Mouse (Mus musculus): Measurements from ENCODE around the gene Ndufa12. TPM values are rescaled to one million over a fixed set of nuclear protein-coding genes. Genes with fewer than 3 reads are reported as not detected.

The Ndufa12 gene
- polyA plus RNA-seq, 1 experiment from 2014 or later: 441 TPM

- Histone ChIP-seq H3K36me3 (replicated peaks; ENCODE audit: control insufficient read depth, insufficient read depth) (peaks cover 31% of the 10 kb centered on the region), H3K27me3 (ENCODE audit: control insufficient read depth, insufficient read depth, low read length) (no peaks in the 10 kb centered on the region), H3K4me1 (replicated peaks; ENCODE audit: control insufficient read depth, insufficient read depth, low read length) (0 out of 2 replicates have a peak, but pooled peaks cover 5% of the 10 kb centered on the region), H3K9me3 (ENCODE audit: control insufficient read depth, low read length) (no peaks in the 10 kb centered on the region), H3K4me3 (replicated peaks; ENCODE audit: low read length) (no peak overlapping the region), H3K4me2 (replicated peaks) (no peak overlapping the region), H3K9ac (no peak overlapping the region), H3K27ac (peak overlapping the region; percentile 53; the same call in 1 of the 2 replicates)
- DNase-seq (ENCODE audit: low spot score) (no peak), ATAC-seq (ENCODE audit: low FRiP score) (no peak)
- 61% methylated on average over 2 of the region's 2 CpGs for WGBS
Observed at GRCm38 (mm10) chr10:94211725-94212124, 13.2 kb downstream of the Ndufa12 start.

DNA sequence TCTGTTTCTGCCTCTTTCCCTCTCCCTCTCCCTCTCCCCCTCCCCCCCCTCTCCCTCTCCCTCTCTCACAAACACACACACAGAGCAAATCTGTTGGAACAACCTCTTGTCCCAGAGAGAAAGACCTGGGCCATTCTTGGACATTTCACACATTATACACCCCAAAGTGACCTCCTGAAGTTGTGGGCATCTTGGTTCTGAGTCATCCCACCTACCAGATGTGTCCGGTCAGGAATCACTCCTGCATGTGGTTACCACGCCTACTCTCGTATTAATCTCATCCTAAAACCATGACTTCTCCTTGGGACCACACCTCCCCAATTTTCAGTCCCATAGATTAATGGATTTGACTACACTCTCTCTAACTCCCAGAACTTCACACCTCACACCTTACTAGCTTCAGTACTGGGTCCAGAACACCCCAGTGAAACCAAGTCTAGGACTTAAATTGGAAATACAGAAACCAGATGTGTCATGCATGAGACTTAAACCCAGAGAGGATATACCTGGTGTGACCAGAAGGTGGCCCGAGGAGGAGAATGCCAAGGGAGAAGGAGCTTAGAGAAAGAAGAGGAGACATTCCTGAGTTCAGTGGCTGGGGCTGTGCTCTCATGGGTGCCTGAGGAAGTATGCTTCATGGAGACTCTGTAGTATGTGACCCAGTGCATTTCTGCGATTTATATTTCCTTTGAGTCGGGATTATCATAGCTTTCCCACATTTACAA is 26.7 kb downstream of the Ndufa12 start:
- Histone ChIP-seq H3K4me2 (replicated peaks) (no peak overlapping the region), H3K4me3 (replicated peaks; ENCODE audit: low read length) (no peak overlapping the region), H3K27ac (no peak overlapping the region), H3K27me3 (ENCODE audit: control insufficient read depth, insufficient read depth, low read length) (no peaks in the 10 kb centered on the region), H3K9me3 (ENCODE audit: control insufficient read depth, low read length) (no peaks in the 10 kb centered on the region), H3K36me3 (replicated peaks; ENCODE audit: control insufficient read depth, insufficient read depth) (peaks cover 13% of the 10 kb centered on the region), H3K9ac (no peak overlapping the region), H3K4me1 (replicated peaks; ENCODE audit: control insufficient read depth, insufficient read depth, low read length) (no peaks in the 10 kb centered on the region)
- no peak for DNase-seq (ENCODE audit: low spot score)
- WGBS: 86% methylated on average over 6 of the region's 6 CpGs
- no peak for ATAC-seq (ENCODE audit: low FRiP score)

DNA sequence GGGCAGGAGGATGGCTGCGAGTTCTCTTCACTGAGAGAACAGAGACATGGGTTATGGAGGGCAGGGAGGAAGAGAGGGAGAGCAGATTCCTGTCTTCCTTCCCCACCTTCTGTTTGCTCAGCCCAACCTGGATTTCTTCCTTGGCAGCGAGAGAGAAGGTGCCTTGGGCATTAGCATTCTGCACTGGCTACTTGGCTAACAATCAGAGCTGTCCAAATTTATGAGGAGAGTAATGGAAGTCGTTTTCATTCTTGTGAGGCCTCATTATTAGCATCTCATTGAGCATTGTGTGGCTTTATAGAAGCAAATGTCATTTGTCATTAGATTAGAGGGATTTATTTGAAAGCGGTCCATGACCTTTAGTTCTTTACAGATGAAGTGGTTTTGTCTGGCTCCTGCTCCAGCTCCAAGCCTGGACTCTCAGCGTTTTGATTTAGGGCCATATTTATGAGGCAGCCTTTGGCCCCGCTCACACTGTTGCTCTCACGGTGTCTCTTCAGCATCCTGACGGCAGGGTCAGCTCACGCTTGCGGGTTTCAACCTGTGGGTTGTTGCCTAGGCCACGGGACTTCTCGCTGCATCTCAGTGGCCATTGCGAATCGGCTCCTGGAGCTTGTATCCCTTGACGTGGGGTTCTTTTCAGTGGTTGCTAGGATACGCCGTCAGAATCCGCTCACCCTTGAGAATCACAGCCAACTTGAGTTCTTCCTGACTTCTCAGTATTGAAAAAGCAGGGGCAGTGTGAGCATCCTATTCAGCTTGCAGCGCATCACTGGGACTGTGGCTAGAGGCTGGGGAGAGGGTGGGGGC is 31.9 kb downstream of the Ndufa12 start:
- no peaks in the 10 kb centered on the region for H3K27me3 ChIP-seq (ENCODE audit: control insufficient read depth, insufficient read depth, low read length)
- no peak overlapping the region for H3K9ac ChIP-seq
- H3K9me3 ChIP-seq (ENCODE audit: control insufficient read depth, low read length): no peaks in the 10 kb centered on the region
- H3K36me3 ChIP-seq (replicated peaks; ENCODE audit: control insufficient read depth, insufficient read depth): no peaks in the 10 kb centered on the region
- H3K4me1 ChIP-seq (replicated peaks; ENCODE audit: control insufficient read depth, insufficient read depth, low read length): peaks cover 16% of the 10 kb centered on the region
- DNase-seq (ENCODE audit: low spot score): peak; percentile 80
- ATAC-seq (ENCODE audit: low FRiP score): peak; percentile 89
- peak overlapping the region; percentile 68 for H3K27ac ChIP-seq
- WGBS: 11% methylated on average over 19 of the region's 19 CpGs
- H3K4me2 ChIP-seq (replicated peaks): peak overlapping the region; percentile 30
- H3K4me3 ChIP-seq (replicated peaks; ENCODE audit: low read length): no peak overlapping the region

DNA sequence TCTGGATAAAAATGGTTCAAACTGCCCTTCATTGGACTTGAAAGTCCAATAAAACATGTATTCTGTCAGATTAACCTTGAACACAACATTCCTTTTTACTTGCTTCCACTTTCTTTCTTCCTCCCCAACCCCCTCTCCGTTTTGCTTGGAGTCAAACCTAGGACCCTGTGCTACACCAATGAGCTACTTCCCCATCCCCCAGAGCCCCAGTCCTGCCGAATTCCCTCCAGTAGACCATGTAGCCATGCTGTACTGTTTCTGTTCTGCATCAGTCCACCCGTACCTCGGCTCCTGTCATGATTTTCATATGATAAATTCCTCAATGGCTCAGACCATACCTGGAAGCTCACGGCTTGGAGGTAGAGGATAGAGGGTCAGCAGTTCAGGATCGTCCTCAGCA is 32.5 kb downstream of the Ndufa12 start:
- ATAC-seq (ENCODE audit: low FRiP score) (peak; percentile 69; the same call in 1 of the 2 replicates), DNase-seq (ENCODE audit: low spot score) (no peak)
- Histone ChIP-seq H3K4me2 (replicated peaks) (peak overlapping the region; percentile 30), H3K36me3 (replicated peaks; ENCODE audit: control insufficient read depth, insufficient read depth) (no peaks in the 10 kb centered on the region), H3K27ac (peak overlapping the region; percentile 68), H3K4me3 (replicated peaks; ENCODE audit: low read length) (no peak overlapping the region), H3K9me3 (ENCODE audit: control insufficient read depth, low read length) (no peaks in the 10 kb centered on the region), H3K4me1 (replicated peaks; ENCODE audit: control insufficient read depth, insufficient read depth, low read length) (peaks cover 16% of the 10 kb centered on the region), H3K27me3 (ENCODE audit: control insufficient read depth, insufficient read depth, low read length) (no peaks in the 10 kb centered on the region), H3K9ac (no peak overlapping the region)
- WGBS: 37% methylated on average over 6 of the region's 6 CpGs

GRCm38 (mm10) chr10:94235200-94235599 is 36.7 kb downstream of the Ndufa12 start:
- peak overlapping the region; percentile 47; the same call in 1 of the 2 replicates for H3K27ac ChIP-seq
- H3K9ac ChIP-seq: no peak overlapping the region
- H3K27me3 ChIP-seq (ENCODE audit: control insufficient read depth, insufficient read depth, low read length): no peaks in the 10 kb centered on the region
- H3K4me3 ChIP-seq (replicated peaks; ENCODE audit: low read length): no peak overlapping the region
- H3K9me3 ChIP-seq (ENCODE audit: control insufficient read depth, low read length): no peaks in the 10 kb centered on the region
- WGBS: 61% methylated on average over 4 of the region's 4 CpGs
- H3K4me2 ChIP-seq (replicated peaks): no peak overlapping the region
- H3K36me3 ChIP-seq (replicated peaks; ENCODE audit: control insufficient read depth, insufficient read depth): no peaks in the 10 kb centered on the region
- DNase-seq (ENCODE audit: low spot score): no peak
- ATAC-seq (ENCODE audit: low FRiP score): no peak
- peaks cover 16% of the 10 kb centered on the region for H3K4me1 ChIP-seq (replicated peaks; ENCODE audit: control insufficient read depth, insufficient read depth, low read length)

DNA sequence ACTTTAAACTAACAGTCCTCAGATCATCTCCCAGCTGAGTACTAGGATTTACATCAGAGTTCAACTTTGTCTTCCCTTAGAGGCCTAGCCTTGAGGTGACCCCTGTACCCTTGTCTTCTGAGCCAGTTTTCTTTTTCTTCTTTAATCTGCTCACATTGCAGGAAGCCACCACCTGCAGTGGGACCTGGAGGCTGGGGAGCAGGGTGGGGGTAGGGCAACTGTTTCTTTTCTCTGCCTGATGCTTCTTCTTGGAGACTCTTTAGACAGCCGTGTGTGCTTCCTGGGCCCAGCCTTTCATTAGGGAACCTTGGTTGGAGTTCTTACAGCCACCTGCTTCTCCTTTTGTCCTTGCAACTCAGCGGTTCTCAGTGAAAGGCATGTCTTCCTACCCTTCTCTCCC is 42.8 kb downstream of the Ndufa12 start:
- WGBS: 42% methylated on average over 2 of the region's 2 CpGs
- Histone ChIP-seq H3K9me3 (ENCODE audit: control insufficient read depth, low read length) (no peaks in the 10 kb centered on the region), H3K27ac (no peak overlapping the region), H3K4me3 (replicated peaks; ENCODE audit: low read length) (no peak overlapping the region), H3K27me3 (ENCODE audit: control insufficient read depth, insufficient read depth, low read length) (no peaks in the 10 kb centered on the region), H3K4me2 (replicated peaks) (no peak overlapping the region), H3K4me1 (replicated peaks; ENCODE audit: control insufficient read depth, insufficient read depth, low read length) (no peaks in the 10 kb centered on the region), H3K9ac (no peak overlapping the region), H3K36me3 (replicated peaks; ENCODE audit: control insufficient read depth, insufficient read depth) (no peaks in the 10 kb centered on the region)
- DNase-seq (ENCODE audit: low spot score) (no peak), ATAC-seq (ENCODE audit: low FRiP score) (no peak)

- H3K9me3 ChIP-seq (ENCODE audit: control insufficient read depth, low read length): no peaks in the 10 kb centered on the region
- no peak overlapping the region for H3K4me2 ChIP-seq (replicated peaks)
- H3K9ac ChIP-seq: no peak overlapping the region
- H3K4me1 ChIP-seq (replicated peaks; ENCODE audit: control insufficient read depth, insufficient read depth, low read length): peaks cover 9% of the 10 kb centered on the region
- WGBS: 94% methylated on average over 7 of the region's 7 CpGs
- H3K27ac ChIP-seq: no peak overlapping the region
- H3K4me3 ChIP-seq (replicated peaks; ENCODE audit: low read length): no peak overlapping the region
- no peak for DNase-seq (ENCODE audit: low spot score)
- ATAC-seq (ENCODE audit: low FRiP score): no peak
- H3K27me3 ChIP-seq (ENCODE audit: control insufficient read depth, insufficient read depth, low read length): no peaks in the 10 kb centered on the region
- H3K36me3 ChIP-seq (replicated peaks; ENCODE audit: control insufficient read depth, insufficient read depth): no peaks in the 10 kb centered on the region
Observed at GRCm38 (mm10) chr10:94247748-94248349, 49.3 kb downstream of the Ndufa12 start.

- peak overlapping the region; percentile 33; the same call in 1 of the 2 replicates for H3K9ac ChIP-seq
- no peaks in the 10 kb centered on the region for H3K36me3 ChIP-seq (replicated peaks; ENCODE audit: control insufficient read depth, insufficient read depth)
- WGBS: 36% methylated on average over 22 of the region's 22 CpGs
- DNase-seq (ENCODE audit: low spot score) (peak; percentile 55), ATAC-seq (ENCODE audit: low FRiP score) (peak; percentile 83)
- no peaks in the 10 kb centered on the region for H3K27me3 ChIP-seq (ENCODE audit: control insufficient read depth, insufficient read depth, low read length)
- H3K4me1 ChIP-seq (replicated peaks; ENCODE audit: control insufficient read depth, insufficient read depth, low read length): peaks cover 9% of the 10 kb centered on the region
- peak overlapping the region; percentile 42 for H3K4me2 ChIP-seq (replicated peaks)
- peak overlapping the region; percentile 51; the same call in 1 of the 2 replicates for H3K27ac ChIP-seq
- no peaks in the 10 kb centered on the region for H3K9me3 ChIP-seq (ENCODE audit: control insufficient read depth, low read length)
- H3K4me3 ChIP-seq (replicated peaks; ENCODE audit: low read length): no peak overlapping the region
Observed at GRCm38 (mm10) chr10:94249575-94250456, 51.3 kb downstream of the Ndufa12 start.
